Mouse (Mus musculus): ENCODE results near the gene Dnajc16.

Gene Dnajc16

DNA sequence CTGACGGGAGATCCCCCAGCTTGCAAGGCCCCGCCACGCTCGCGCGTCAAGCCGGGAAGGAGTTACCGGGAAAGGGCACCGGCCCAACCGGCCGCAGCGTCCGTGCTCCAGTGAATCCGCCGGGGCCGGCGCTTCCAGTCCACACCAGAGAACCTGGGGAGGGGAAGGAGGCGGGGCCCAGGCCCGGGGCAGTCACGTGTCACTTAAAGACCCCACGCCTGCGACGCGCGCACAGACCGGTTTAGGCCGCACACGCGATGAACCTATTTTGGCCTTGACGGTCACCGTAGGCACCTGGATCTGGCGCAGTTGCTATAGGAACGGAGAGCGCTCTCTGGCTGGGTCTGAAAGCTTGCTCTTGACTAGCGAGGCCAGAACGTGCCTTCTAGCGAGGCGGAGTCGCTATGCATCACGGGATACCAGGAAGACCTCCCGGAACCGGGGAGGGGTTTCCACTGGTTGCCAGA lies at the start of gene Dnajc16:
TSS of gene Dnajc16 (minus strand) at position 408 of the 467 bp plus-strand sequence.
- in situ Hi-C loops (cut with MboI, MseI), result loop anchor here in 1 of 2 experiments (5.0 kb wide), 2 partner anchors 68 to 843 kb away; partner anchors contain the start of gene Ddi2

DNA sequence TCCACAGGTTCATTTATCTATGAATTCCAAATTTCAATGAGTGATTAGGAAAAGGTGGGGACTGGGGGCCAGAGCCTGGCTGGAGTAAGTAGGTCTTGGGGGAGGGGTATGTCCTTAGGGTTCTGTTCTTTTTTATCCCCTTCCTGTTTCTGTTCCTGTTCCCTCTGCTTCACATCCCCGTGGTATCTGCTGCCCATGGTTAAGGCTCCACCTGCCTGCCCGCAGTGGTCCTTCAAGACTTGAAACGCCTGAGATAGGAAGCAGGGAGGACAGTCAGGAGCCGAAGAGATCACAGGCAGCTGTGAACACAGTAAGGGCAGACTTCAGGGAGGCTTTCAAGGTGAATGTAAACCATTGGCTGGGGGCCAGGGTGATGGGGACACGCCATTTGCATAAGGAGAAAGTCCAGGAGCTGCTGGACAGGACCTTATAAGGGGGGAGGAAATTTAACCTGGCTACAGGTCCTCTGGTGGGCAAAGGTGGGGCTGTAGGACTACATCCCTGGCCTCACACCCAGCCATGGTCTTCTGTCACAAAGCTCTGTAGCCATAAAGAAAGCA lies 43.9 kb upstream of the Dnajc16 start:
- in situ Hi-C loops (cut with MboI, MseI), result no loop called here

DNA sequence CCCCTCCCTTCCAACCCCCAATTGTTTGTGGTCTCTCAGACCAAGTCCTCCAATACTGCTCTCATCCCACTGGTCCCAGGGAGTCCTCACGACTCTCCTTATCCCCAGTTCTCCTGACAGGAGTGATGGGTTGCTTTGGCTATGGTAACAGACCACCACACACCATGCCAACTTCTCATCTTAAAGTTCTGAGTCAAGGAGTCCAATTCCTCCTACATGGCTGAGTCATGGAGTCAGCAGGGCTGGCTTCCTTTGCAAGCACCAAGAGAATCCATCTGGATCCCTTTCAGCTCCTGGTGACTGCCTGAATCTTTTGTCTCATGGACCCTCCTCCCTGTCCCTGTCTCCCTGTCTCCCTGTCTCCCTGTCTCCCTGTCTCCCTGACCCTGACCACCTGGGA lies 43.2 kb upstream of the Dnajc16 start:
- in situ Hi-C loops (cut with MboI, MseI), result no loop called here

DNA sequence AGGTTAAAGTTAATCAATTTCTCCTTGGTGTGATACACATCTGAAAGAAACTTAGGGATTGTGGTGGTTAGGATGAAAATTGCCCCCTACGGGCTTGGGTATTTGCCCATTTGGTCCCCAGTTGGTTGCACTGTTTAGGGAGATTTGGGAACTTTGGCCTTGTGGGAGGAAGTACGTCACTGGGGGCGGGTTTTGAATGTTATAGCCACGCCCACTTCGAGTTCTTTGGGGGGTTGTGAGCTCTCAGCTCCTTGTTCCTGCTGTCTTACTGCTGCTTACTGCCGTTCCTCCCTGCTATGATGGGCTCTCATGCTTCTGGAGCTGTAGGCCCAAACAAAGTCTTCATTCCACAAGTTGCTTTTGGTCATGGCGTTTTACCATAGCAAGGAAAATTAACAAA lies 40.6 kb upstream of the Dnajc16 start:
- in situ Hi-C loops (cut with MboI, MseI), result no loop called here

DNA sequence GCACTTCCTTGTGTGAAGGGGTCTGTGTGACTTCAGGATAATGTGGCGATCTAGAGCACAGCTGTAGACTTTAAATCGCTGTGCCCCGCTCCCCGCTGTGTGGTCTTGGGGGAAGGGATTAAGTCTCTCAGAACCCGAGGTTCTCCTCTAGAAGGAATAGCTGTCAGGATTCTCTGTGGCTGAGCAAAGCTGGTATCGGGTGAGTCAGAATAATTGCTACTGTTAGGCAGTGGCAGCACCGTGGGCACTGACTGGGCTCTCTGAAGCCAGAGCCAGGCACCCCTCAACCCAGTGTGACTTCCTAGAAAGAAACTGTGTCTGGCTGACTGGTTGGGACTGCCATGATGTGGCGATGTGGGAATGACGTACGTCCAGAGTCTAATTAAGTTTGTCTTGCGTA lies 39.6 kb upstream of the Dnajc16 start:
- in situ Hi-C loops (cut with MboI, MseI), result no loop called here

DNA sequence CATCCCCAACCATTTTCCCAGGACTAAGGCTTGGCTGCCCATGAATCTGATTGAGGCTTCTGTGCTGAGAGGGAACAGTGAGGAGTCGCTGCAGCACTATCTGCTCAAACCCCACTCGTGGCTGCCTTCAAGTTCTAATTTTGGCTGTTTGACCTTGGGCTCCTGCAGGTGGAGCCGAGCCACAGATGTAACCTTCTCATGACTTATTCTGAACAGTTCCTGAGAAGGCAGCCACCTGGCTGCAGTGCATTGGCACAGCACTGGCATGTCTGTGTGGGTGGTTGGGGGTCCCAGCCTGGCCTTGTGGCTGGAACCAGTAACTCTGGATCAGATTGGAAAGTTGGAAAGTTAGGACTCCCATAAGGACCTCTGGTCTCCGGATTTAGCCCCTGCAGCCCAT lies 37.4 kb upstream of the Dnajc16 start:
- in situ Hi-C loops (cut with MboI, MseI), result no loop called here

DNA sequence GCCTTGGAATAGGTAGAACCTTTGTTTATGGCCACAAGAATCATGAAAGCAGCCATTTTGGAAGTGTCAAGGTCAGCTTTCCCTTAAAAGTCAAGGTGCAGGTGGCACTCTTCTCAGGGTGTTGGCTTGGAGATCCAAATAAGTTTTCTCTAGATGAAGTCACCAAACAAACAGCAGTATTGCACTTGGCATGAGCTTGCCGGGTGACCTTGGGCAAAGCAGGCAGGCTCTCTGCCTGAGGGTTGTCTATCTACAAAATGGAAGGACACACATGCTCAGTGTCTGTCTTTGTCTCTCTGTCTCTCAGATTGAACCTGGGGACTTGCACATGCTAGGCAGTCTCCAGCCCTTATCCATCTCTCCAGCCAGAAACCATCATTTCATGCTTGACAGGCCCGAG lies 36.7 kb upstream of the Dnajc16 start:
- in situ Hi-C loops (cut with MboI, MseI), result no loop called here

DNA sequence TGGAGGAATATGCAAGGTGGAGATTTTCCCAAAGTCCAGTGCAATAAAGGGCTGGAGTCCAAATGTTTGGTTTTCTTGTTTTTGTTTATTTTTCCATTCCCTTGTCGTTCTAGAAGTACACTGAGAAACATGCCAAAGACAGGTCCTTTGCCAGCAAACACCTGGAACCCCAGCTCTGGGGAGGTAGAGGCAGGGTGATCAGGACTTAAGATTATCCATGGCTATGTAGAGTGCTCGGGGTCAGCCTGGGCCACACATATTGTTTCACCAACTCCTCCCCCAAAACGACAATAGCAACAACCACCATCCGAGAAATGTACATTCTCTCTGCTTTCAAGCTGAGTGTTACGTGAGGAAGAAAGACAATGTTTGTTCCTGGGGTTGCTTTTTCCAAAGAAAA lies 35.3 kb upstream of the Dnajc16 start, which contains the start of gene Cela2a:
TSS of gene Cela2a (minus strand) at position 101 of the 400 bp plus-strand sequence.
- in situ Hi-C loops (cut with MboI, MseI), result no loop called here

DNA sequence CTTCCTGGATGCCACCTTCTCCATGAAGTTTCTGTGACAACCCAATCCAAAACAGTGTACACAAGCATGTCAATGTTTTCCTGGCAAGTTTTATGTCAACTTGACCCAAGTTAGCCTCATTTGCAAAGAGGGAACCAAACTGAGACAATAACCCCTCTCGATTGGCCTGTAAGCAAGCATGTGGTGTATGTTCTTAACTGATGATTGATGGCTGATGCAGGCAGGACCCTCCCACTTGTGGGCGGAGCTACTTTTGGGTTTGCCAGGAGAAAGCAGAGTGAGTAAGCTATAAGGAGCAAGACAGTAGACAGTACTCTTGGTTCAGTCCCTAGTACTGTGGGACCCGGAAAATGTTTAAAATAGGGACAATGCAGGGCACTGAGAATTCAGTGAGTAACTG lies 32.2 kb upstream of the Dnajc16 start:
- in situ Hi-C loops (cut with MboI, MseI), result no loop called here

DNA sequence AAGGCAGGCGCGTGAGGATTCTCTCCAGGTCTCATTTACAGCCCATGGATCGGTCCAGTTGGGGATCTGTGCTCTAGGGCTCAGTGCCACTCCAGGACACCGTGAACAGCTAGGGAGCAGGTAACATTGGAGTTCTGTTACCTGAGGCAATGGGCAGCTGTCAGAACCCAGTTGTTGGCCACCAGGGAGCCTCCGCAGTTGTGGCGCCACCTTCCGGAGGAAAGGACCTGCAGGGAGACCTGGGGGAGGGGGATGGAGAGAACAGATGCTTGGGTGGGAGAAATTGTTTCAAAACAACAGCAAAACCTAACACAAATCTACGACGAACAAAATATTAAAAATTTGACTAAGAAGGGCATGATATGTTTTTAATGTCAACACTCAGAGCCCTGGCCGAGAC lies 31.4 kb upstream of the Dnajc16 start:
- in situ Hi-C loops (cut with MboI, MseI), result no loop called here

DNA sequence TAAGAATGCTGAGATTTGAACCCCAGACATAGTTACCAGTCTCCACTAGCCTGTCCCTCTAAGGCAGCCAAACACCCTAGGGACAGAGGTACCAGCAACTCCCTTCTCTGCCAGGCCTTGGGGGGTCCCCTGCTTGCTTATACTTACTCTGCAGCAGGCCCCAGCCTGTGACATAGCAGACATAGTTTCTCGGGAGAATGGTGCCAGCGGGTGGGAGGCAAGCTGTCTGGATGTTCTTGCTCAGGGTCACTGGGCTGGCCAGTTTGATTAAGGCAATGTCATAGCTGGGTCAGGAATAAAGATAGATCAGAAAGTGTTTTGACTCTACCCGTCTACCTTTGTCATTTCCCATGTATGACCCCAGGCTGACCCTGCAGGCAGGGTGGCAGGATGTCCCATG lies 30.4 kb upstream of the Dnajc16 start:
- in situ Hi-C loops (cut with MboI, MseI), result no loop called here

DNA sequence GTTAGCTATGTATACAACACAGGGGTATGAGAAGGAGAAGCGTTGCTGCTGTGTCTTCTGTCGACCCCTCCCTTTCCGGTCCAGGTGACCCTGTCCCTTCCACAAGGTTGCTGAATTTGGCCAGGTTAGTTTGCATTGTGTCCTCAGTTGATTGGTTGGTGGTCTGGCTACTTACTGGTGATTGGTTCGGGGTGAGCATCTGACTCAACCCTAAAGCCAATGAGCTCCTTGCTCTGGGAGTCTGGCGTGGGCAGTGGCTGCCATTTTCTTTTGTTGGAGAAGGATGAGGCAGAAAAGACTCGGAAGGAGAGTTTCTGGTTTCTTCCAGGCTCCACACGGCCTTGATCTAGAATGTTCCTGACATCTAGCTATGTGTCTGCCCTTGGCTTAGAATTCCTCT lies 28.6 kb upstream of the Dnajc16 start:
- in situ Hi-C loops (cut with MboI, MseI), result no loop called here

DNA sequence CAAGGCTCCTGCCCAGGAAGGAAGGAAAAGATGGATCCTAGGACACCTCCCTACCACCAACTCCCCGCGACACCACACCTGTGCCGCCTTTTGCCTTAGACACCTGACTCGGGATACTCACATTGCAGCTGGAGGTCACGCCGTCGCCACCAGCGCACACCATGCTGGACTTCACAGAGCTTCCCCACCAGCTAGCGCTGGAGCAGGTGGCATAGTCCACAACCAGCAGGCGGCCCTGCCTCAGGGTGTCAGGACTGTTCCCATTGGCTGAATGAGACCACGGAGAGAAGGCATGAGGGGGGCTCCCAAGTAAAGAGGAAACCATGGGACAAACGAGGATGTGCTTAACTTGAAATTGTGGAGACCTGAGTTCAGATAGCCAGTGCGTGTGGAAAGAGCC lies 28.1 kb upstream of the Dnajc16 start:
- in situ Hi-C loops (cut with MboI, MseI), result no loop called here

DNA sequence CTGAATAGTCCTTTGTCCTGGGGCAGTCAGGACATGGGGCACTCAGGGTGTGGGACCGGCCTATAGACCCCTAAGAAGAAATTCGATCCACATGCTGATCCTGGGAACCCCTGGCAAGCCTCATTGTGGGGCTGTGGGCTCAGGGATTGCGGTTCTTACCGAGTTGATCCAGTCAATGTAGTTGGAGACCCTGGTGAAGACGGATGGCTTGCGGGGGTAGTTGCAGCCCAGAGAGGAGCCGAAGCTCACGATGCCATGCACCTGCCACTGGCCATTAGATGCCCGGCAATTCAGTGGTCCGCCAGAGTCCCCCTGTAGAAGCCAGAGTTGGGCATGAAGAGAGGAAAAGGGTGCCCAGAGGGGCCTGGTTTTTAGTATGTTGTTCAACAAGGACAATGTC lies 27.0 kb upstream of the Dnajc16 start:
- in situ Hi-C loops (cut with MboI, MseI), result no loop called here

DNA sequence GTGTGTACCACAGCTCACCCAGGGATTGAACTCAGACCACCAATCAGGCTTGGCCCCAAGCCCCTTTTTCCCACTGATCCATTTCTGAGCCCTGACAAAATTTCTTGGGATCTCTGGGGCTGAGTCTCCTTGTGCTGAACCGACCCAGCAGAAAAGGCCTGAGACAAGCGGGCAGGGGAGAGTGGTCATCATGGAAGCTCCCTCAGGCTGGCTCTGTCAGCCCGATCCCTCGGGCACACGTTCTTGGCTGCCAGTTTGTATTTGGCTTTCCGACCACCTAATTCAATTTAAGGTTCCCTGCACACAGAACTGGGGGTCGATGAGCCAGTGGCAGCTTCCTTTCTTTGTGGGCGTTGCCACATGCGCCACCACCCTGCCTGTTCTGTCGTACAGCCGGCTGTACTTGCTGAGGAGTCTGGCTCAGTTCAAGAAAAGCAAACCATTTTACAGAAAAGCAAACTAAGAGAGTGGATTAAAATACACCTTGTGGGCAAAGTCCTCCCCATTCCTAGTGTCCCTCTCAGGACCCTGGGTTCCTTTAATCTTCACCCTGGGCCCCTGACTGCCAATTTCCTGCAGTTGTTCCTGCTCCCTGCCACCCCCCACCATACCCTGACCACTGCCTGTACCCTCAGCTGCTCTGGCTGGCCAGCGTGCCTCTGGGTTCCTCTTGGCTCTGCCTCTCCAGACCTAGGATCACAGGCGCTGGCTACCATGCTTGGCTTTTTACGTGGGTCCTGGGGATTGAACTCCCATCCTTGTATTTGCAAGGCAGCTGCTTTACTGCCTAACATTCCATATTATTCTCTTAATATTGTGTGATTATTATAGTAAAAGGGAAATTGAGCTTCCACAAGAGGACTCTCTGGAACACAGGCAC lies 26.3 kb upstream of the Dnajc16 start:
- in situ Hi-C loops (cut with MboI, MseI), result no loop called here

DNA sequence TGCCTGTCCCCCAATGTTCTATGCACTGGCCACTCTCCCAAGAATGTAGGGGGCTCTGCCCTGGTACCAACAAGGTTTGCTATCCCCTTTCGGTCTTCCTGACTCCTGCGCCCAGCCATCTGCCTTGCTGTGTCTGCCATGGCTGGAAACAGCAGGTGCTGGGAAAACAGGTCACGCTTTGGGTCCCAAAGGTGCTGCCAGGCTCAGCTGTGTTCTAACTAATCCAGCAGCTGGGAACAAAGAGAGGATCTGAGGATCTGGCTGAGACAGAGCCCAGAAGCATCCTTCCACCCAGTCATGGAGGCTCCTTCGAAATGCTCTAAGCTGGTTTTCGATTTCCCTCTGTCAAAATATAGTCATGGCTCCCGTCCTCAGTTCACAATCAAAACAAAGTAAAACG lies 25.5 kb upstream of the Dnajc16 start:
- in situ Hi-C loops (cut with MboI, MseI), result no loop called here

DNA sequence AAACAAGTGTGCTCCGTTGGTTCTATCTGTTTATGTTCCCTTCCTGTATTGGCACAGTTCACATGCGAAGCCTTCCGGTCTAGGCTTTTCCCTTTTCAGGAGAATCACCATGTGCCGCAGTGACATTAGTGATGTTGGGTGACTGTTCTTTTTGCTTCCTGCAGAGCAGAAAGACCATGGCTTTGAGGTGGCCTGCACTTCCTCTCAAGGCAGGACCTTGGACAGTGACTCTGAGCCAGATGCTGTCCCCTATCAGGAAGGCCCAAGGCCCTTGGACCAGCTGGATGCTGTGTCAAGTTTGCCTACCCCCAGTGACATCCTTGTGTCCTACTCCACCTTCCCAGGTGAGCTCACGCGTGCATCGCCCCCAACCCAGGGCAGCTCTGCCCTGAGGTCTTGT lies 20.6 kb upstream of the Dnajc16 start:
- in situ Hi-C loops (cut with MboI, MseI), result loop anchor here in 1 of 2 experiments (5.0 kb wide), 1 partner anchor 36 kb away; the partner anchor contains the start of gene Ctrc

DNA sequence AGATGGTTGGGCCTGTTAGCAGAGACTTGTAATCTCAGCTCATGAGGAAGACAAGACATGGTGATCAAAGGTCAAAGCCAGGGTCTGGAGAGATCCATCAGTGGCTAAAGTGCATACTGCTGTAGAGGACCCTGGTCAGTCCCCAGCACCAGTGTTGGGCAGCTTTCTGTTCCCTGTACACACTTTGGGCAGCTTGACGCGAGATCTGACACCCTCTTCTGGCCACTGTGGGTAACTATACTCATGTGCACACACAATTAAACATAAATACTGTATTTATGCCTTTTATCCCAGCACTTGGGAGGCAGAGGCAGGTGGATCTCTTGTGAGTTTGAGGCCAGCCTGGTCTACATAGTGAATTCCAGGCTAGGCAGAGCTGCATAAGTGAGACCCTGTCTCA lies 20.2 kb upstream of the Dnajc16 start:
- in situ Hi-C loops (cut with MboI, MseI), result loop anchor here in 1 of 2 experiments (5.0 kb wide), 1 partner anchor 36 kb away; the partner anchor contains the start of gene Ctrc

DNA sequence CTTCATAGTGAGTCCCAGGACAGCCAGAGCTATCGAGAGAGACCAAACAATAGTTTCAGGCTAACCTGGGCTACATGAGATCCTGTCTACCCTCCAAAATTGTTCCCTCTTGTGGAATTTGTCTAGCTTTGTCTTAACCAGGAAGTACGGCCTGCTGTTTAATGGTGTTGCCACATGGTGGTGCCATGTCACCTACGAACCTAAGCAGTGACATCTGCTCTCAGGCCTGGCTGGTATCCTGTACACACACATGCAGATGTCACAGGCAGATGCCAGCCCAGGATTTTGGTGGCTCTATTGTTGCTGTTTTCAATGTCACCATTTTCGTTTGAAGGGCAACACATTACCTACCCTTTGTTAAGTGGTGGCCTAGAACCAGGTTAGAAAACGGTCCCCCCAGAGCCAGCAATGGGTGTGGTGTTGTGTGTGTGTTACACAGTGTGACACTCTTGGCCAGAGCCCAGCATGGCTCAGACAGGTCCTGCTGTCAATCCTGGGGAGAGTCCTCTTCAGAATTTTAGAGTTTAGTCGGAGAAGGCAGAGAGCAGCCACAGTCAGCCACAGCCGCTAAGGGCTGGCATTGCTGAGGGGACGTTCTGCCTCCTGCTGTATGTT lies 19.2 kb upstream of the Dnajc16 start:
- in situ Hi-C loops (cut with MboI, MseI), result loop anchor here in 1 of 2 experiments (5.0 kb wide), 1 partner anchor 37 kb away; the partner anchor contains the start of gene Ctrc

DNA sequence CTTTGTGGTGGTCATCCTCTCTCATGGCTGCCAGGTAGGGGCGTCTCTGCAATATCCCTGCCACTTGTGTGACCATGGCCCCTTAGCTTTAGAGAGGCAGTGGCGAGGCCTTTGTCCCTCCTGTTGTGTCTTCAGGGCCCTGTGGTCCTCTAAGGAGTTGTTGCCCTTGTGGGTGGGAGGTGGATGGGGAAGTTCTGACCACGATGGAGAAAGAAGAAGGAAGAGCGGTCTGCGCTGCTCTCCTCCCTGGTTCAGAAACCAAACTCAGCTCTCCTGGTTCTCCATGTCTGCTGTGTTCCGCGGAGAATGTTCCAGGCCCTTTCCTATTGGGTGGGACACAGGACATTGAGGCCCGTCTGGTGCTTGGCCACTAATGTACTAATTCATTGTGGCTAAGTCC lies 15.2 kb upstream of the Dnajc16 start:
- in situ Hi-C loops (cut with MboI, MseI), result no loop called here

DNA sequence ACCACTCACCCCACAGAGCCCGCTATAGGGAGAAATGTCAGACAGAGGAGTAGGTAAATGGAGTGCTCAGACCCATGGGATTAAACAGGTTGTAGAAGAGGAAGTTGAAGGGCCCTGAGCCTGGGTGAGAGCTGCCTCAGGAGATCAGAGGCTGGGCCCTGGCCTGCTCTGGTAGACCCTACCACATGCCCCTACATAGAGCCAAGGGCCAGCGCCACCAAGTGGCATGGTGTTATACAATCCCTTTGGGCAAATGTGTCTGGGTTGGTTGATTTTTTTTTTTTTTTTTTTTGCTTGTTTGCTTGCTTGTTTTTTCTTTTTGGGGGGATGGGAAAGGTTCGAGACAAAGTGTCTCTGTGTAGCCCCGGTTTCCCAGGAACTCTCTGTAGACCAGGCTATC lies 13.4 kb upstream of the Dnajc16 start:
- in situ Hi-C loops (cut with MboI, MseI), result no loop called here

DNA sequence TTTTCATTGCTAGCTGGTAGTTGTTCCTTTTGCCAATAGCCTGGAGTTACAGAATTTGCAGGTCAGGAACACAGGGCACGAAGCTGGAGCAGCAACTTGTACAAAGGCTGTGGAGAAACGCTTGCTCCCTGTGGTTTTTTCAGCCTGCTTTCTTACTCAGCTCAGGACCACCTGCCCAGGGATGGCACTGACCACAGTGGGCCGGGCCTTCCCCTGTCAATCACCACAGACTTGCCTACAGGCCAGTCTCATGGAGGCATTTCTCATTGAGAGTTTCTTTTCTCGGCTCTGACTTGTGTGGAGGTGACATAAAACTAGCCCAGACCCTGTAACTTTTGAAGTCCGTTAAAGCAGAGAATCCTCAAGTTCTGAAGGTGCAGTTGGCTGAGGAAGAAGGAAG lies 6.8 kb upstream of the Dnajc16 start:
- in situ Hi-C loops (cut with MboI, MseI), result no loop called here
